Mouse (Mus musculus): ENCODE data around the gene Taf5.

Taf5 gene

GRCm38 (mm10) chr19:47067096-47067882, at the start of gene Taf5:
Gene Taf5 (plus strand): TSS chr19:47067746.
- peak; percentile 95 to 97 for DNase-seq

GRCm38 (mm10) chr19:47017831-47018230, 49.7 kb upstream of the Taf5 start:
- DNase-seq, result no peak

- DNase-seq, result no peak
Observed at GRCm38 (mm10) chr19:47018330-47018729, 49.2 kb upstream of the Taf5 start.

GRCm38 (mm10) chr19:47019326-47019725, 48.2 kb upstream of the Taf5 start:
- DNase-seq, result no peak

- no peak for DNase-seq
Observed at GRCm38 (mm10) chr19:47022709-47023108, 44.8 kb upstream of the Taf5 start.

GRCm38 (mm10) chr19:47023546-47023945, 44.0 kb upstream of the Taf5 start:
- no peak for DNase-seq

- no peak for DNase-seq
Observed at GRCm38 (mm10) chr19:47024954-47025353, 42.6 kb upstream of the Taf5 start.

GRCm38 (mm10) chr19:47026513-47026912, 41.0 kb upstream of the Taf5 start:
- DNase-seq, result no peak

- DNase-seq, result no peak
Observed at GRCm38 (mm10) chr19:47029796-47030195, 37.8 kb upstream of the Taf5 start.

- no peak for DNase-seq
Observed at GRCm38 (mm10) chr19:47031770-47032169, 35.8 kb upstream of the Taf5 start.

GRCm38 (mm10) chr19:47034916-47035315, 32.6 kb upstream of the Taf5 start:
- no peak for DNase-seq

- no peak for DNase-seq
Observed at GRCm38 (mm10) chr19:47036596-47036995, 30.9 kb upstream of the Taf5 start.

- DNase-seq, result no peak
Observed at GRCm38 (mm10) chr19:47040720-47041473, 26.6 kb upstream of the Taf5 start.

- DNase-seq, result no peak
Observed at GRCm38 (mm10) chr19:47043608-47044007, 23.9 kb upstream of the Taf5 start.

- DNase-seq, result no peak
Observed at GRCm38 (mm10) chr19:47046343-47046742, 21.2 kb upstream of the Taf5 start.

- no peak for DNase-seq
Observed at GRCm38 (mm10) chr19:47047236-47047833, 20.2 kb upstream of the Taf5 start.

GRCm38 (mm10) chr19:47049061-47049460, 18.5 kb upstream of the Taf5 start:
- no peak for DNase-seq

- DNase-seq, result no peak
Observed at GRCm38 (mm10) chr19:47049840-47050239, 17.7 kb upstream of the Taf5 start.

GRCm38 (mm10) chr19:47050271-47051032, 17.1 kb upstream of the Taf5 start, which contains the start of gene Pcgf6:
Gene Pcgf6 (minus strand): TSS chr19:47050906.
- DNase-seq, result peak; percentile 75 to 81

- DNase-seq, result no peak
Observed at GRCm38 (mm10) chr19:47052927-47053326, 14.6 kb upstream of the Taf5 start.

GRCm38 (mm10) chr19:47053471-47053870, 14.1 kb upstream of the Taf5 start:
- DNase-seq, result no peak

- no peak for DNase-seq
Observed at GRCm38 (mm10) chr19:47057684-47058083, 9.9 kb upstream of the Taf5 start.

- no peak for DNase-seq
Observed at GRCm38 (mm10) chr19:47065860-47066259, 1.7 kb upstream of the Taf5 start.
